ENCODE assay signal across 8 mouse cellular contexts in genomic region chr5:121837441-121838340, GRCm38 (mm10). TPM values are rescaled to one million over a fixed set of nuclear protein-coding genes. Genes with fewer than 3 reads are reported as not detected.
DNase-seq lines count a peak whose midpoint lies in the region; ATAC-seq and TF ChIP-seq lines count a peak whose summit lies in the region.

TSS of gene Sh2b3 (minus strand) at chr5:121837646.

- DNase-seq in cerebellum, postnatal 10 days = peak; percentile 55 to 61
- no peak for DNase-seq in cerebellum, adult 8-10 months
- peak; percentile 62 for DNase-seq in adrenal gland, postnatal 14 days
- peak; percentile 74 for DNase-seq in gastrocnemius, postnatal 25 days
- peak; percentile 82 for DNase-seq in induced T-regulatory cell, adult 2 months (ENCODE audit: low read depth)
- peak; percentile 66 for DNase-seq in liver
- DNase-seq in midbrain, postnatal 0 days (ENCODE audit: low spot score) = no peak
- DNase-seq in retina, embryonic 14.5 days (ENCODE audit: low spot score) = no peak

- peaks cover 14% of the 10 kb centered on the region for H3K4me1 ChIP-seq in midbrain, postnatal 0 days (ENCODE audit: insufficient read depth, low read length)

- H3K9ac ChIP-seq in midbrain, postnatal 0 days (replicated peaks; ENCODE audit: low read length, poor library complexity, severe bottlenecking) = peak within 1 kb of the TSS; percentile 69

- ATAC-seq in midbrain, postnatal 0 days (ENCODE audit: low FRiP score) = no peak

- peak within 1 kb of the TSS; percentile 76 for H3K4me3 ChIP-seq in midbrain, postnatal 0 days (ENCODE audit: low read depth, low read length)

- H3K27me3 ChIP-seq in midbrain, postnatal 0 days (ENCODE audit: insufficient read depth, low read length) = peaks cover 14% of the 10 kb centered on the region

- peak within 1 kb of the TSS; percentile 94 for H3K4me2 ChIP-seq in midbrain, postnatal 0 days (ENCODE audit: low read depth, low read length, poor library complexity, severe bottlenecking)

- 1% methylated on average over 35 of the region's 35 CpGs for WGBS in midbrain, postnatal 0 days

- no peaks in the 10 kb centered on the region for H3K36me3 ChIP-seq in midbrain, postnatal 0 days (ENCODE audit: insufficient read depth, low read length)

- H3K9me3 ChIP-seq in midbrain, postnatal 0 days (ENCODE audit: low read length) = no peaks in the 10 kb centered on the region

- H3K27ac ChIP-seq in midbrain, postnatal 0 days (ENCODE audit: low read depth, low read length) = peak within 1 kb of the TSS; percentile 32; the same call in 1 of the 2 replicates

- TF ChIP-seq CTCF in midbrain, postnatal 0 days (IDR thresholded peaks at IDR 0.05) = peak; percentile 34

RNA-seq across cellular contexts. Expression of gene Sh2b3, which starts in this region (rescaled TPM):
- total RNA-seq in adrenal gland, postnatal 14 days (2021) = 35.6 and 43.0 TPM in 2 replicates
- 10 to 100 TPM; 12.1 to 14.9 TPM for total RNA-seq in gastrocnemius, postnatal 25 days (2021)
- 21.5 and 23.8 TPM in 2 replicates for total RNA-seq in midbrain, postnatal 0 days (2014; rRNA removed)
- 5.9 and 6.4 TPM in 2 replicates for polyA plus RNA-seq in midbrain, postnatal 0 days (2015; fragmentation: Nextera tagmentation; extraction: Ambion mirVana)

Comparison
In these comparisons a context has a peak if more than half of its experiments do, and no peak if none do; other contexts are left out.
1. DNase-seq: peak in cerebellum, postnatal 10 days (2 of 2), adrenal gland, postnatal 14 days (single experiment), gastrocnemius, postnatal 25 days (single experiment), induced T-regulatory cell, adult 2 months (single experiment) and liver (single experiment); none in cerebellum, adult 8-10 months (single experiment), midbrain, postnatal 0 days (single experiment) and retina, embryonic 14.5 days (single experiment).